Mouse (Mus musculus): ENCODE measurements around the gene Vasn.

DNA sequence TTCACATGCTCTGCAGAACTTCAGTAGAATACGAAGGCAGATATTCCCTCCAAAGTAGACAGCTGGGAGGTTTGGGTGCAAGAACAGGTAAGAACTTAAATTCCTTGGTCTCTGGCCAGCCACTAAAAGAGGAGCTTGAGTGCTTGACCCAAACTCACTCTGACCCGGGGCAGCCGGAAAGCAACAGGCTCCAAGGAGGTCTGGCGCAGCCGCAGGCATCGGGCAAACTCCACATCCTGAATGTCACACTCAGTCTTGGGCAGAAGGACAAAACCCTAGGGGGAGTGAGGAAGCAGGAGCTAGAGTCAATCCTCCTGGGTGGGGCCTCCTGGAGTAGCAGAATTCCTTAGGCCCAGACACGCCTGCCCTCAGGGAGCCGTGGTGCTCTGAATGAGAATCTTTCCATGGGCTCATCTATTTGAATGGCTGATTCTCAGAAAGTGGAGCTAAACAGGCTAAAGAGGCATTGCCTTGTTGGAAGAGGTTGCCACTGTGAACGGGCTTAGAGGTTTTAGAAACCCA, 10.8 kb upstream of the Vasn start:
- no peak for TF ChIP-seq CTCF (IDR thresholded peaks at IDR 0.05; ENCODE audit: control insufficient read depth, insufficient read depth, insufficient replicate concordance, low read depth, low read length)
- TF ChIP-seq POLR2A (IDR thresholded peaks at IDR 0.05; ENCODE audit: control insufficient read depth, low read depth, low read length): no peak

Data from testis, adult 2 months (tissue).